Mouse (Mus musculus) small intestine, adult 10 weeks (tissue): ENCODE measurements around the gene Agpat1. TPM values are rescaled to one million over a fixed set of nuclear protein-coding genes. Genes with fewer than 3 reads are reported as not detected.

Experiments
- polyA plus RNA-seq: library from polyadenylated mRNA; stranded (reverse); fragments of 350-450 nt; fragmentation: Illumina TruSeq; extraction: RNeasy Lipid Tissue Mini Kit (QIAGEN cat#74804); gene quantifications from one replicate; pipeline ENCODE4 v1.2.3, GENCODE M21; 2014; ENCODE audit warnings: low replicate concordance

Gene Agpat1
- 3.7 TPM for polyA plus RNA-seq

DNA sequence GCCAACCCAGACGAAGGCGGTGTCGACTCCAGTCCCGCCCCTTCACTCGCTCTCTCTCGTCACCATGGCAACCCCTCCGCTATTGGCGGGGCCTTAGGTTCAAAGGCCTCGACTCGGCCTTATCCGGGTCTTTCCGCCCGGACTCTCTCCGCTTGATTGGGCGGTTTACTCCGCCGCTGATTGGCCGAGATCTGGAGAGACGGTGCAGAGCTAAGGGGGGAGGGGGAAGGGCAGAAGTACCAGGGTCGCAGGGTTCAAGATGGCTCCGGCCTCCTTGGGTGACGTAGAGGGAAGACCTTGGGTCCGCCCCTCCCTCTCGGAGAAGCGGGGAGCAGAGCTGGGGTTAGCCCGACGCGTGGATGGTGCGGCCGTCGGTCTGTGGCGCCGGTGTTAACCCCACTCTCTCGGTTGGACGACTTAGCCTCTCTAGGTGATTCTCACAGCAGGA is at the start of gene Agpat1:
Agpat1 (plus strand) TSS at position 202 of the 448 bp plus-strand sequence.

DNA sequence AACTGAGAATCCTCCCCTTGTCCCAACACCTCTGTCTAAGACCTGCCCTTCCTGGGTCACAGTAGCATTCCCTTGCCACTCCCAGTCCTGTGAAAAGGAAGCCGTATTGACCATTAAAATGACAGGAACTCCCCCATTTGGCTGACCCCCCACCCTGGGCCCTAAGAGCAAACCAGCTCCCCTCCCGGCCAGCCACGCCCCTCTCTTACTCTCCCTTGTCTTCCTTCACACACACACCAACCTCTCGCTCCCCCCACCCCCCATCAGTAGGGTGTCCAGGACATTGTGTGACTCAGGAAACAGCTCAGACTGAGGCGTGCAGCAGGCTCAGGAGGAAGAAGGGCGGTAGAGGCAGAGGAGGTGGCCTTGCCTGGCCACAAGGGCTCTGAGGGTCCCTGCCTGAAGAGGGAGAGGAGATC is 40.0 kb upstream of the Agpat1 start, which contains the start of gene Notch4:
Notch4 (plus strand) TSS at position 266 of the 419 bp plus-strand sequence.

DNA sequence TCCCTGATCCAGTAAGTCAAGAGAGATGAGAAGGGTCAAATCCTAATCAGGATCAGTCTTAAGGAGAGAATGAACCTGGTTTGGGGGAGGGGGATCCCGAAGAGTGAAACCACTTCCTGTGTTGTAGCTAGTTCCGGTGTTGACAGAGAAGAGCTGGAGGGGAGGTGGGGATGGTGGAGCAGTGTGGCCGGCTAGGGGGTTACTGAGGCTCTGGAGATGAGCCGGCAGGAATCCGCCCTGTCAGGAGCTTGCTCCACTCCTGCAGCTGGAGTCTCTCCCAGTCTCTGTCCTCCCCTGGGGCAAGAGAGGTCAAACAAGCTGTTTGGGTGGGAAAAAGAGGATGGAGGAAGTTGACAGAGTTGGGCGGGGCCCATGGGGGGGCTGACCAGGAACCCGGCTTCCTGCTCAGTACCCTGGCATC is 14.4 kb upstream of the Agpat1 start, which contains the start of gene Gpsm3:
Gpsm3 (plus strand) TSS at position 126 of the 421 bp plus-strand sequence.

DNA sequence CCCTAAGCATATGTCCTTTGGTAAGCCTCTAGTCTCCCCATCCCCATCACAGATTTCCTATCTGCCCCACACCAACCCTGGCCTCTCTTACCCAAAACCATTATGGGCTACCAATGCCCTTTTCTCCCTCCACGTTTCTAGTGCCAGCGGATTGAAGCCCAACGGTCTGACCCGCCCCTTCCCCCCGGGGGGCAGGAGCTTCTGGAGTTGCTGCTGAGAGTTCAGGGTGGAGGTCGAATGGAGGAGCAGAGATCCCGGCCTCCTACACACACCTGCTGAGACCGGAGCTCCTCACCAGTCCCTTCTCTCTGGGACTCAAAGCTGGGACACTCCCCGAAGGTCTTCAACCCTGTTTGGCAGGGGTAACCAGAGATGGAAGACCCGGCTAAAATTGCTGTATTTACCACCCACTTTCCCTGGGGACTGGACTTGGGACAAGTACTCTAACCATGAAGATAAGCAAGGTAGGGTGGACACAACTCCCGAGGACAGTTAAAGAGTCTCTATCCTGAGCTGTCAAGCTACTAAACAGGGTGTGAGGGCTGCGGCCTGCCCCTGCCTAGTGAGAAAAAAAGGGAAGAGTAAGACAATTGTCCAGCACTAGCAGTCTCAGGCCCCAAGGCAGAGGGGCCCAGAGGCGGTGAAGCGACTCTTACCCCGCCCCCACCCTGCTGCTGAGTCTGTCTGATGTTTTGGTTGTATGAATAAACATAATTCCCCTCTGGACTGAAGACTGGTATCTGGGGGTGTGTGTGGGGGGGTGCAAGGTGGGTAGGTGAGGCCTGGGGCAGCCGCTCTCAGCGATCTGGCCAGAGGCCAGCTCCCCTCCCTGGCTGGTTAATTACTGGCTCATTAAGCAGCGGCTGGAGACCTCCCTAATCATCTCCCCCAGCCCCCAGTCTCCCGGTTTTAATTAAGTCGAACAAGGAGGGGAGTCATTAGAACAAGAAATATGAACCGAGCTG is 12.8 kb upstream of the Agpat1 start, which contains the start of gene Pbx2:
Pbx2 (plus strand) TSS at position 238 of the 965 bp plus-strand sequence.

DNA sequence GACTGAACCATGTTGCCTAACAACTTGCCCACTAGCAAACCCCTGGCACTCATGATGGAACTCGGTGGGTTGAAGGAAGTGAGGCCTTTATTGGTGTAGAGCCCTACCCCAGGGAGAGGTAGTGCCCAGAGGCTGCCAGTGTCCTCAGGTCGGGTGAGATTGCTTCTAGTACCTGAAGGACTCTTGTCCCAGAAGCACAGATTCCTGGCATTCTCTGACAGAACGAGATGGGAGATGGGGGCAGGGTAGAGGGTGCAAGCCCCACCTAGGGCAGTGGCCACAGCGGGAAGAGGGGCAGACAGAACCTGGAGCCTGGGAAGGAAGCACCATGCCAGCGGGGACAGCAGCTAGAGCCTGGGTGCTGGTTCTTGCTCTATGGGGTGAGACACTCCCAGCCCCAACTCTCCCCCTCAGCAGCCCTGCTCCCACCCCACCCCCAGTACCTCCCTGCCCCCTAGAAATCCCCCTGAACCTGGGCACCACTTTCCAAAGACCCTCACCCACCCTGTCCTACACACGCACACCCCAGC is 6.4 kb upstream of the Agpat1 start, which contains the start of gene Ager:
Ager (plus strand) TSS at position 297 of the 530 bp plus-strand sequence.

DNA sequence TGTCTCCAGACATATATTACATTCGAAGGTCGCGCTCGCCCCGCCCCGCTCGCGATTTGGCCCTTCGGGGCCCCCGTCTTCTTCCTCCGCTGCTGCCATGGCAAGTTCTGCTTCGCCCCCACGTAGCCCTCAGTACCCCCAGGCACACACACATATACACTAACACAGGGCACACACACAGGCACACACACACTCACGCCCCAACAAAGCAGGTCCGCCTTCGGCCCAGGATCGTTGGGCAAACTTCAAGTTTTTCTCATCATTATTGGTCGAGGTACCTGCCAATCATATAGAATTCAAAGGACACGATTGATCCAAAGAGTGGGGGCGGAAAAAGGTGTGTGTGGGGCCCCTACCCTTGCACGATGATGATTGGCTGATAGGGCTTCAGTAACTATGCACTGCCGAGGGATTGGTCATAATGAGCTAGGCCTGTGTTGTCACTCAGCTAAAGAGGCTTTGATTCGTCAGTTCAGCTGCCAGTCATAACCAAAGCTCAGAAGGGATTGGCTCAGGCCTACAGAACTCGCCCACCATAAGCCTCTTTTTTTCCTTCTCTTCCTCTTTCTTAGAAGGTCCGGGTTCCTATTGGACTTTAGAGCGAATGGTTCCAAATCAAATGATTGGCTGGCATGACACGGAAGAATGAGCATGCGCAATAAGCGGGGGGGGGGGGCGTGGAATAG is 544 bp upstream of the Agpat1 start, which contains the start of gene Rnf5:
Rnf5 (minus strand) TSS at position 316 of the 686 bp plus-strand sequence.

DNA sequence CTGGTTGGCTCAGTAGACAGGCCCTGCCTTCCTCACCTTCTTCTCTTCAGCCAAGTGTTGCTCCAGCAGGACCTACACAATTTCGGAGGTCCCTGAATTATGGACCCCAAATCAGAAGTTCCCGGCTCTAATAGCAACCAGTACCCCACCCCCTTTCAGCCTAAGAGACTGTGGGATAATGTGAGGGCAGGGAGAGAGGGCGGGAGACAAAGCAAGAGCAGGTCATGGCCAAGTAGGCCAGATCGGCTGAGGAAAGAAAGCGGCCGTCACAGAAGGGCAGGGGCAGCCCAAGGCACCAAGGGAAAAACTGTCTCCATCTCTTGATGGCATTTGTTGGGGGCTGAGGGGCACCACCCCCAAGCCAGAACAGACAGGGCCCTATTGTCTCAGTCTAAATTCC is 11.8 kb downstream of the Agpat1 start, which contains the start of gene Egfl8:
Egfl8 (minus strand) TSS at position 101 of the 400 bp plus-strand sequence.

DNA sequence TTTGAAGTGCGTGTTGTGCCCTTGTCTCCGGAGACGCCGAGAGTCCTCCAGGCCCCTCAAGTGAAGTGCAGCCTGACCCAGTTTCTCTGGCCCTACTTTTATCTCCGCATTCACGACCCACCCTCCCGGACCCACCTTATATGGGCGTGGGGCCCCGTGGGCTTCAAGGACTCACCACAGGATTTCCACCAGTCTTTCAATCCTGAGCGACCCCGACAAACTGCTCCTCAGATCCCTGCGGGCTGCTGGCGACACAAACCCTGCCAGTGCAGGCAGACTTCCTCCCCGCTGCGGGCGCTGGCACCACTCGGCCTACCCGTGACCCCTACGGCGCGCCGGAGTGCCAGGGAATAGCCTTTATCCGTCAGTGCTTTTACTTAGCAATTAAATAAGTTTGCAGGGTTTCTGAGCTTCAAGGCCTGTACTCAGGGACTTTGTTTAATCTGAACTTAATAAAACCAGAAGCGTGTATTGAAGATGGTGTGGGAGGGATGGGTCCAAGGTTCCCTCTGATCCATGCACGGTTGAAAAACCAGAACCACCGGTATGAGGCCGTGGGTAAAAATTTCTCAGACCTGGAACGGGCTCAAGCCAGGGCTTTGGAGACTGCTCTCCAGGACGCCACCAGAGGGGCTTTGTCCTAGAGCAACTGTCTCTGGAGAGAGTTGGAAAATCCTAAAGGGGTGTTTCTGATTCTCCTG is 24.0 kb downstream of the Agpat1 start, which contains the start of gene Ppt2:
Ppt2 (minus strand) TSS at position 568 of the 701 bp plus-strand sequence.

DNA sequence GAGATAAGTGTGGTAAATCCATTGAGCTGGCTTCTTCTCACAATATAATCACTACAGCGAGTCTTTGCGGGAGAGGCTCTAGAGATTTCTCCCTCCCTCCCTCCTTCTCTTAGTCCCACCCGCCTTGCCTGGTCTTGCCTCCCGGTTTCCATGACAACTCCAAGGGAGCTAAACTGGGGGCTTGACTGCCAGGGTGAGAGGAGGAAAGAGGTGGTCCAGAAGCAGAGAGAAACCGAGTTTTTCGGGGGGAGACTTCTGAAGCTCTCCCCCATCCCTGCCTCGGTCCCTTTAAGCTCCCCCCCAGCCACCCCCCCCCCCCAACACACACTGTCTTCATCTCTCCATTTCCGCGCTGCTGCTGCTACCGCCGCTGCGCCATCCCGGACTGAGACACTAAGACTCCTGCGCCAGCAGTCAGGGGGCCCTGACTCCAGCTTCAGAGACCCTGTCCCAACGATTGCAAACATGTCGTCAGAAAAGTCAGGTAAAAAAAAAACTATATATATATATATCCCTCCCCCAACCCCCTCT is 25.2 kb downstream of the Agpat1 start, which contains the start of gene Prrt1:
Prrt1 (plus strand) TSS at position 313 of the 531 bp plus-strand sequence.

DNA sequence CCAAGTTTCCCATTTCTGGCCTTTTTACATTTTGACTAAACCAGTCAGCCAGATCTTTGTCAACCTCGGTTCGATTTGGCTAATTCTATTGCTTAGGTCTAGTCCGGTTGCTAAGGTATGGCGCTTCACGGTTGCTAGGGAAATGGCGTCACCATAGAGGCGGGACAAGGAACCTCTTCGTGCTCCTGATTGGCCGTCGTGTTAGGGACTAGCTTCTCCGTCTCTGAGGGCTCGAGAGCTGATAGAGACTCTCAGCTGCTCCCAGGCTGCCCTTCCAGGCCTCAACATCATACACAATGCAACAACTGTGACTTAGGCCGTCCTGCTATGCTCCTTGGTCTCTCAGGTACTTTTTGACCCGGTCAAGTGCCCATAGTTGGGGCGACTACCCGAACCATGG is 40.5 kb downstream of the Agpat1 start, which contains the start of gene Fkbpl:
Fkbpl (plus strand) TSS at position 157 of the 400 bp plus-strand sequence.

DNA sequence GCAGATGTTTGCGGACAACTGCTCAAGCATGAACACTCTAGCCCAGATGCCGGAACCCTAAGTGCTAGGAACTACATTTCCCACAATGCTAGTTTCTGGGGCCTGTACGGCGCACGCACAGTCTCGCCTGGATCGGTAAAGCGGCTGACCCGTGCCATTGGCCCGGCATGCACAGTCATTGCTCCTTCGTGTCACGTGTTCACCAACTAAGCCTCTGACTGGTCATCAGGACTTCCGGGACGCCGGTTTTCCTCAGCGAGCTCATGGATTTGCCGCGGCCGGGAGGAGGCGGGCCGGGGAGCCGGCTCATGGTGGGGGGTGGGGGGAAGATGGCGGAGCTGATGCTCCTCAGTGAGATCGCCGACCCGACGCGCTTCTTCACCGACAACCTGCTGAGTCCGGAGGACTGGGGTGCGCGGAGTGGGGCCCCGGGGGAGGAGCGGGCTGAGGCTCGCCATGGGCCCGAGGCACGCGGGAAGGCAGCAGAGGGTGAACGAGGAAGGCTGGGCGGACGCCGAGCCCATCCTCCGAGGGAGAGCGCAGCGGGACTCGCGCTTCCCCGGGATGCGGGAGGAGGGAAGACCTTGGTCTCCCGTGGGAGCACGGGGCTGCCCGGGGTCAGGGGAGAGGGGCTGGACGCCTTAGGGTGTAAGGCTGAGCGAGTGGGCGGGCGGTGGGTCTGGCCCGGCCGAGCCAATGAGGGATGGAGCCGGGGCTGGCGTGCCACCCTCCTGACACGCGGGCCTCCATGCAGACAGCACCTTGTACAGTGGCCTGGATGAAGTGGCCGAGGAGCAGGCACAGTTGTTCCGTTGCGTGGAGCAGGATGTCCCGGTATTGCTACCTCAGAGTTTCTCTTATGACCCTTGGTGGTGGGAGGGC is 43.1 kb downstream of the Agpat1 start, which contains the start of gene Atf6b:
Atf6b (plus strand) TSS at position 241 of the 882 bp plus-strand sequence.

Other genes with a start within 250 kb of the Agpat1 start
- 76.7 TPM for gene Btnl2, start 249.4 kb upstream of the Agpat1 start, polyA plus RNA-seq
- 231 TPM for gene Btnl1, start 227.1 kb upstream of the Agpat1 start, polyA plus RNA-seq
- 1.1 TPM for gene BC051142, start 205.4 kb upstream of the Agpat1 start, polyA plus RNA-seq
- 36.6 TPM for gene Btnl4, start 126.9 kb upstream of the Agpat1 start, polyA plus RNA-seq
- gene Btnl6, start 86.9 kb upstream of the Agpat1 start, polyA plus RNA-seq = 268 TPM
- 0.15 TPM for gene Notch4, start 40.0 kb upstream of the Agpat1 start, polyA plus RNA-seq
- 2.0 TPM for gene Gpsm3, start 14.5 kb upstream of the Agpat1 start, polyA plus RNA-seq
- 13.8 TPM for gene Pbx2, start 13.0 kb upstream of the Agpat1 start, polyA plus RNA-seq
- gene Ager, start 6.4 kb upstream of the Agpat1 start, polyA plus RNA-seq = not detected
- gene Rnf5, start 572 bp upstream of the Agpat1 start, polyA plus RNA-seq = 56.8 TPM
- not detected for gene Egfl8, start 11.7 kb downstream of the Agpat1 start, polyA plus RNA-seq
- gene Ppt2, start 24.2 kb downstream of the Agpat1 start, polyA plus RNA-seq = 0.74 TPM
- 1.6 TPM for gene Prrt1, start 25.3 kb downstream of the Agpat1 start, polyA plus RNA-seq
- 1.6 TPM for gene Fkbpl, start 40.5 kb downstream of the Agpat1 start, polyA plus RNA-seq
- 1.3 TPM for gene Atf6b, start 42.9 kb downstream of the Agpat1 start, polyA plus RNA-seq
- gene Tnxb, start 66.3 kb downstream of the Agpat1 start, polyA plus RNA-seq = not detected
- gene C4b, start 139.6 kb downstream of the Agpat1 start, polyA plus RNA-seq = 0.19 TPM
- not detected for gene Cyp21a1, start 200.3 kb downstream of the Agpat1 start, polyA plus RNA-seq
- gene Stk19, start 232.7 kb downstream of the Agpat1 start, polyA plus RNA-seq = 17.0 TPM
- 1.6 TPM for gene Dxo, start 232.8 kb downstream of the Agpat1 start, polyA plus RNA-seq
- 4.8 TPM for gene Skiv2l, start 245.9 kb downstream of the Agpat1 start, polyA plus RNA-seq
- gene Nelfe, start 246.1 kb downstream of the Agpat1 start, polyA plus RNA-seq = 0.41 TPM